Mouse (Mus musculus) heart, postnatal 0 days (tissue): Measurements from ENCODE around the gene Glt6d1. TPM values are rescaled to one million over a fixed set of nuclear protein-coding genes. Genes with fewer than 3 reads are reported as not detected.

ENCODE experiments used
- ATAC-seq: fragments of 200-750 bp; cut with Nextera tagmentation; 2 replicates; pipeline ENCODE4 v1.8.0; 2017; ENCODE audit warnings: low read depth, moderate number of reproducible peaks, moderate library complexity; ENCODE audit not compliant: insufficient read depth
- DNase-seq: peaks from one replicate; pipeline ENCODE4 v3.0.0-alpha.2; 2016; ENCODE audit warnings: low spot score
- H3K27ac ChIP-seq: fragments of 300-500 bp; sonication (generic); 2 replicates; pipeline ENCODE4 v1.5.1; 2014; ENCODE audit warnings: low read depth, mild to moderate bottlenecking
- H3K27me3 ChIP-seq: fragments of 300-500 bp; sonication (generic); 2 replicates; pipeline ENCODE4 v1.6.1; 2014; ENCODE audit warnings: low read length, mixed read lengths; ENCODE audit not compliant: control insufficient read depth, insufficient read depth
- H3K36me3 ChIP-seq: fragments of 300-500 bp; sonication (generic); replicated peaks from 2 replicates; pipeline ENCODE4 v1.6.1; 2014; ENCODE audit warnings: low read length, mixed read lengths; ENCODE audit not compliant: control insufficient read depth, insufficient read depth
- H3K4me1 ChIP-seq: fragments of 300-500 bp; sonication (generic); 2 replicates; pipeline ENCODE4 v1.6.1; 2014; ENCODE audit warnings: antibody characterized with exemption; ENCODE audit not compliant: control insufficient read depth, insufficient read depth
- H3K4me2 ChIP-seq: fragments of 300-500 bp; sonication (generic); 2 replicates; pipeline ENCODE4 v1.6.1; 2014; ENCODE audit warnings: low read depth, mild to moderate bottlenecking, low read length, moderate library complexity
- H3K4me3 ChIP-seq: fragments of 300-500 bp; sonication (generic); 2 replicates; pipeline ENCODE4 v1.5.1; 2014; ENCODE audit warnings: low read depth, low read length
- H3K9ac ChIP-seq: fragments of 300-500 bp; sonication (generic); replicated peaks from 2 replicates; pipeline ENCODE4 v1.6.1; 2014; ENCODE audit warnings: low read depth, low read length, mixed read lengths
- H3K9me3 ChIP-seq: fragments of 300-500 bp; sonication (generic); replicated peaks from 2 replicates; pipeline ENCODE4 v1.6.1; 2016; ENCODE audit warnings: low read length; ENCODE audit not compliant: control insufficient read depth
- CTCF ChIP-seq: IDR thresholded peaks from 2 replicates; pipeline ENCODE4 v1.5.1; 2016; ENCODE audit warnings: antibody characterized with exemption, control low read depth, low read depth
- EP300 ChIP-seq: IDR thresholded peaks from 2 replicates; pipeline ENCODE4 v1.6.1; 2016; ENCODE audit warnings: antibody characterized with exemption, low read depth
- WGBS: fragments of 180-500 bp; shearing (Covaris S2); extraction: QIAGEN DNeasy Blood & Tissue Kit; methylation state at CpG from one replicate; pipeline ENCODE4 v1.1.7; 2014; 5-methylcytosine and 5-hydroxymethylcytosine counted together
- polyA plus RNA-seq: library from polyadenylated mRNA; unstranded; fragments of >200 nt; fragmentation: Nextera tagmentation; extraction: Ambion mirVana; gene quantifications from 2 replicates; pipeline ENCODE4 v1.2.1, GENCODE M21; 2015
- total RNA-seq: library from RNA; depleted of rRNA; stranded (reverse); fragments of >200 nt; gene quantifications from 2 replicates; pipeline ENCODE4 v1.2.3, GENCODE M21; 2014; ENCODE audit warnings: low replicate concordance; rRNA removed

Gene Glt6d1
- total and polyA plus RNA-seq, 2 experiments from 2014 or later = not detected

DNA sequence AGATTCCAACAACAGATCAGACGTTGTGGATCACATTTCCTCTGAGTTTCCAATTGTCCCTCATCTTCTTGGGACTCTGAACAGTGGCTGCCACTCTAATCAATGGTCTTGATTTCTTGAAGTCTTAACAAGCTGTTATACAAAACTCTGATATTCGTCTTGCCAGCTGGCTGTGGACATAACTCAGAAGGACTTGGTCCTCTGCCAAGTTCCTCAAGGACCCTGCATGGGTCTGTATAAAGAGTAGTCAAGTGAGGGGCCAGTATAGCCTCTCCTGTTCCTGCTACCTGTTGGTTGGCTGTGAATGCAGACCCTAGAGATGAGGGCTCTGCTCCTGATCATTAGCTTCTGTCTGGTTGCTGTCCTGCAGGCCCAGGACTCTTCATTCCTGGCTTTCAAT is 50.4 kb downstream of the Glt6d1 start, which contains the start of gene Lcn3:
Gene Lcn3, plus strand, starts transcription at position 301 of the 400 bp plus-strand sequence.
- H3K9ac ChIP-seq = no peak within 1 kb of the TSS
- no peaks in the 10 kb centered on the region for H3K9me3 ChIP-seq
- no peak within 1 kb of the TSS for H3K4me3 ChIP-seq
- no peaks in the 10 kb centered on the region for H3K36me3 ChIP-seq
- H3K4me1 ChIP-seq = no peaks in the 10 kb centered on the region
- no peak for DNase-seq
- ATAC-seq = no peak
- no peaks in the 10 kb centered on the region for H3K27me3 ChIP-seq
- TF ChIP-seq EP300 = no peak
- no peak for TF ChIP-seq CTCF
- no peak within 1 kb of the TSS for H3K4me2 ChIP-seq
- no peak within 1 kb of the TSS for H3K27ac ChIP-seq
- 17% methylated on average over 2 of the region's 2 CpGs for WGBS

DNA sequence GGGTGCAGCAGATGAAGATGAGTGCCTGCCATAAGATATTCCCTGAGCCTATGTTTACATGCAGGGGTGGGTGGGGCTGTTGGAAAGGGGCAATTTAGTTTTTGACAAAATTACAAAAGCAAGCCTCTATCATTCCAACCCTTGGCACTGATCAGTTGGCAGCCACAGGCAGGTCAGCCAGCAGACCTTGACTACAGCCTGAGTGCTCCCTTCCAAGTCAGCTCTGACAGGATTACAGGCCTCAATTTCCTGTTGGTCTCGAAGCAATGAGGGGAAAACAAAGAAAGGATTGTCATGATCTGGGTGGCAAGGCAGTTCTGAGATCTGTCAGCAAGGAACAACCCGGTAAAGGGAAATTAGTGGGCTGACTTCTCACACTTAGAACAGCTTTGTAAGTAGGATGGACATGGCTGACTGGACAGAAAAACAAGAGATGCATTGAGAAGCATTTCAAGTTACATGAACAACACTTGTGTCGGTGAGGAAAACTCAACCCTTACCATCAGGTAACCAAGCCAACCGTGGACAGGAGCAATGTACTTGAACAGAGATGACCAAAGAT is 57.5 kb downstream of the Glt6d1 start:
- no peak for TF ChIP-seq EP300
- TF ChIP-seq CTCF = no peak
- no peaks in the 10 kb centered on the region for H3K4me1 ChIP-seq
- WGBS = 50% methylated on average over 4 of the region's 4 CpGs

DNA sequence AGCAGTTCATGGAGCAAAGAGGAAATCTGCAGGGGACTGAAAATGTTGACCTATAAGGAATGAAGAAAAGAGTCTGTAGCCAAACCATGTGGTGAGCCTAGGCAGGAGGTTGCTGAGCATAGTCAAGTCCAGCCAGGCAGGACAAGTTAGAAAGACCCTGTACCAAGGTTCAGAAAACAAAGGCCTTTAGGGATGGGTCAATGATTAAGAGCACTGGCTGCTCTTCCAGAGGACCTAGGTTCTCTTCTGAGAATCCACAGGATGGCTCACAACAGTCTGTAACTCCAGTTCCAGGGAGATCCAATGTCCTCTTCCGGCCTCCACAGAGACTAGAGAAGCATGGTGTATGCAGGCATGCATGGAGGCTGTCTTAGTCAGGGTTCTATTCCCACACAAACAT is 61.4 kb downstream of the Glt6d1 start:
- no peak overlapping the region for H3K9ac ChIP-seq
- WGBS = 93% methylated on average over 1 of the region's 1 CpGs
- TF ChIP-seq EP300 (no peak), CTCF (no peak)

More for the DNA sequence above, 57.5 kb downstream of the Glt6d1 start:
- ATAC-seq (no peak), DNase-seq (no peak)
- H3K27ac ChIP-seq = no peak overlapping the region
- no peak overlapping the region for H3K9ac ChIP-seq
- H3K4me2 ChIP-seq = no peak overlapping the region
- H3K4me3 ChIP-seq = no peak overlapping the region
- no peaks in the 10 kb centered on the region for H3K27me3 ChIP-seq
- 0 out of 2 replicates have a peak, but pooled peaks cover 3% of the 10 kb centered on the region for H3K9me3 ChIP-seq
- H3K36me3 ChIP-seq = no peaks in the 10 kb centered on the region

More for the DNA sequence above, 61.4 kb downstream of the Glt6d1 start:
- no peak overlapping the region for H3K27ac ChIP-seq
- ATAC-seq (no peak), DNase-seq (no peak)
- H3K9me3 ChIP-seq = 0 out of 2 replicates have a peak, but pooled peaks cover 3% of the 10 kb centered on the region
- H3K27me3 ChIP-seq = no peaks in the 10 kb centered on the region
- no peak overlapping the region for H3K4me2 ChIP-seq
- H3K36me3 ChIP-seq = no peaks in the 10 kb centered on the region
- no peaks in the 10 kb centered on the region for H3K4me1 ChIP-seq
- H3K4me3 ChIP-seq = no peak overlapping the region

Other genes with a start within 250 kb of the Glt6d1 start
- 1.7 and 2.0 TPM in 2 replicates for gene Mamdc4, start 241.0 kb downstream of the Glt6d1 start, total RNA-seq
- gene Mamdc4, start 241.0 kb downstream of the Glt6d1 start, polyA plus RNA-seq = 0.14 and 1.6 TPM in 2 replicates
- 37.9 and 43.3 TPM in 2 replicates for gene Phpt1, start 240.6 kb downstream of the Glt6d1 start, total RNA-seq
- gene Phpt1, start 240.6 kb downstream of the Glt6d1 start, polyA plus RNA-seq = 248 and 255 TPM in 2 replicates
- not detected in 2 replicates for gene Ajm1, start 234.1 kb downstream of the Glt6d1 start, total RNA-seq
- gene Ajm1, start 234.1 kb downstream of the Glt6d1 start, polyA plus RNA-seq = not detected in 2 replicates
- gene Rabl6, start 207.3 kb downstream of the Glt6d1 start, total RNA-seq = 52.1 and 89.9 TPM in 2 replicates
- gene Rabl6, start 207.3 kb downstream of the Glt6d1 start, polyA plus RNA-seq = 28.7 and 30.7 TPM in 2 replicates
- not detected in 2 replicates for gene Ccdc183, start 198.2 kb downstream of the Glt6d1 start, total RNA-seq
- 0.22 and 0.23 TPM in 2 replicates for gene Ccdc183, start 198.2 kb downstream of the Glt6d1 start, polyA plus RNA-seq
- 36.6 and 42.3 TPM in 2 replicates for gene Tmem141, start 193.8 kb downstream of the Glt6d1 start, total RNA-seq
- 36.8 and 38.4 TPM in 2 replicates for gene Tmem141, start 193.8 kb downstream of the Glt6d1 start, polyA plus RNA-seq
- gene Fcna, start 187.8 kb downstream of the Glt6d1 start, total RNA-seq = 1.4 and 4.8 TPM in 2 replicates
- 1.9 and 3.4 TPM in 2 replicates for gene Fcna, start 187.8 kb downstream of the Glt6d1 start, polyA plus RNA-seq
- not detected in 2 replicates for gene Lcn8, start 162.7 kb downstream of the Glt6d1 start, total RNA-seq
- not detected in 2 replicates for gene Lcn8, start 162.7 kb downstream of the Glt6d1 start, polyA plus RNA-seq
- gene Lcn5, start 157.9 kb downstream of the Glt6d1 start, total RNA-seq = not detected in 2 replicates
- gene Lcn5, start 157.9 kb downstream of the Glt6d1 start, polyA plus RNA-seq = not detected in 2 replicates
- not detected in 2 replicates for gene Lcn6, start 139.1 kb downstream of the Glt6d1 start, total RNA-seq
- not detected in 2 replicates for gene Lcn6, start 139.1 kb downstream of the Glt6d1 start, polyA plus RNA-seq
- gene Lcn10, start 133.1 kb downstream of the Glt6d1 start, total RNA-seq = not detected in 2 replicates
- gene Lcn10, start 133.1 kb downstream of the Glt6d1 start, polyA plus RNA-seq = not detected in 2 replicates
- not detected in 2 replicates for gene Obp2a, start 115.8 kb downstream of the Glt6d1 start, total RNA-seq
- not detected in 2 replicates for gene Obp2a, start 115.8 kb downstream of the Glt6d1 start, polyA plus RNA-seq
- 6.3 and 15.9 TPM in 2 replicates for gene Bmyc, start 109.1 kb downstream of the Glt6d1 start, total RNA-seq
- 35.3 and 38.7 TPM in 2 replicates for gene Bmyc, start 109.1 kb downstream of the Glt6d1 start, polyA plus RNA-seq
- not detected in 2 replicates for gene Obp2b, start 78.8 kb downstream of the Glt6d1 start, total RNA-seq
- not detected in 2 replicates for gene Obp2b, start 78.8 kb downstream of the Glt6d1 start, polyA plus RNA-seq
- not detected in 2 replicates for gene Lcn3, start 50.3 kb downstream of the Glt6d1 start, total RNA-seq
- not detected in 2 replicates for gene Lcn3, start 50.3 kb downstream of the Glt6d1 start, polyA plus RNA-seq
- not detected in 2 replicates for gene Lcn11, start 38.8 kb downstream of the Glt6d1 start, total RNA-seq
- gene Lcn11, start 38.8 kb downstream of the Glt6d1 start, polyA plus RNA-seq = not detected in 2 replicates
- gene Gm13539, start 33.6 kb downstream of the Glt6d1 start, total RNA-seq = not detected in 2 replicates
- not detected in 2 replicates for gene Gm13539, start 33.6 kb downstream of the Glt6d1 start, polyA plus RNA-seq
- gene Lcn9, start 7.3 kb upstream of the Glt6d1 start, total RNA-seq = not detected in 2 replicates
- not detected in 2 replicates for gene Lcn9, start 7.3 kb upstream of the Glt6d1 start, polyA plus RNA-seq
- not detected in 2 replicates for gene Sohlh1, start 31.4 kb upstream of the Glt6d1 start, total RNA-seq
- gene Sohlh1, start 31.4 kb upstream of the Glt6d1 start, polyA plus RNA-seq = not detected in 2 replicates
- 1.0 TPM in 1 of 2 replicates, not detected in the other for gene Kcnt1, start 47.9 kb upstream of the Glt6d1 start, total RNA-seq
- 0.10 and 0.27 TPM in 2 replicates for gene Kcnt1, start 47.9 kb upstream of the Glt6d1 start, polyA plus RNA-seq
- gene Camsap1, start 167.4 kb upstream of the Glt6d1 start, total RNA-seq = 8.9 and 12.7 TPM in 2 replicates
- gene Camsap1, start 167.4 kb upstream of the Glt6d1 start, polyA plus RNA-seq = 5.7 TPM in 2 replicates
- 99.4 and 120 TPM in 2 replicates for gene Ubac1, start 205.9 kb upstream of the Glt6d1 start, total RNA-seq
- 119 and 120 TPM in 2 replicates for gene Ubac1, start 205.9 kb upstream of the Glt6d1 start, polyA plus RNA-seq